Mouse (Mus musculus) C3H10T1/2 (cell line): ENCODE results near the gene Uroc1. TPM values are rescaled to one million over a fixed set of nuclear protein-coding genes. Genes with fewer than 3 reads are reported as not detected.

Experiments used
- polyA plus RNA-seq, 2 experiments: library from polyadenylated mRNA; unstranded; fragments of >200 nt; fragmentation: generic; extraction: Trizol; gene quantifications; one replicate each; pipeline ENCODE4 v1.2.1; 2012; ENCODE audit warnings: missing spikeins in 2 of 2

Gene Uroc1
- polyA plus RNA-seq = under 1 TPM; 0.02 TPM

GRCm38 (mm10) chr6:90332561-90333425, at the start of gene Uroc1:
Gene Uroc1 (plus strand): TSS chr6:90333284.

DNA sequence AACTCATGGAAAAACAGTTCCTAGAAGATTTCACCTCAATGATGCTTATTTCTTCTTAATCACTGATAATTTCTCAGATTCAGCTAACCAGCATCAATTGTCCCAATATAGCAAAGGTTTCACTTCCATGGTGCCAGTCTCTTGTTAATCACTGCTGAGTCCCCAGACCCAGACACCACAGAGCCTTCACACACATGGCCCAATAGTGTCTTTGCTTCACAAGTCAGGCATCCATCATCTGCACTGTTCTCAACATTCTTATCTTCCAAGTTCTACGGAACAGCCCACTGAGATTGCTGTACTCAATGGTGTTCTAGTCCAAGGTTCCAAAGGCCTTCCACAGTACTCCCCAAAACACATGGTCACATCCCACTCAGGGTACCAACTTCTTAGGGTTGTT, 32.2 kb upstream of the Uroc1 start, which contains the start of gene BC048671:
Gene BC048671, plus strand, starts transcription at position 301 of the 400 bp plus-strand sequence.

DNA sequence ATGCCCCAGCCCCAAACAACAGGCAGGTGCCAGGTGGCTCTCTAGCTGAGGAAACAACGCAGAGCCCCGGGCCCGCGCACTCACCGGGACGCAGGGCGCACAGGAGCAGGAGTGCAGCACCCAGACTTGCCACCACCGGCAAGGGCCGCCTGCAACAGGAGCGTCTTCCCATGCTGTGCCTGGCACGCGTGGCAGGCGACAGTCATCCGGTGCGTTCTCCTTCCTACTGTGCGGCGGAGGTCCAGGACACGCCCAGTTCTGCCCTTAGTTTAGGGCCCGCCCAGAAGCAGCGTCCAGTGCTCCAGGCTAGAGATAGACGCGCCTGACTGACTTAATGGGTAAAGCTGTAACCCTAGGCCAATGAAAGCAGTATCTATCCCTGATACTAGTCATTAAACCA, 8.1 kb upstream of the Uroc1 start, which contains the start of gene Chst13:
Gene Chst13, minus strand, starts transcription at position 195 of the 400 bp plus-strand sequence.

GRCm38 (mm10) chr6:90368976-90369724, 36.1 kb downstream of the Uroc1 start, which contains the start of gene Zxdc:
Gene Zxdc (plus strand): TSS chr6:90369492.

Other genes with a start within 250 kb of the Uroc1 start
- gene Vmn1r50, start 231.9 kb upstream of the Uroc1 start, polyA plus RNA-seq = not detected
- not detected for gene Vmn1r51, start 210.7 kb upstream of the Uroc1 start, polyA plus RNA-seq
- gene Vmn1r52, start 158.5 kb upstream of the Uroc1 start, polyA plus RNA-seq = not detected
- not detected for gene V1ra8, start 130.5 kb upstream of the Uroc1 start, polyA plus RNA-seq
- not detected for gene Vmn1r53, start 108.8 kb upstream of the Uroc1 start, polyA plus RNA-seq
- not detected for gene Vmn1r54, start 87.0 kb upstream of the Uroc1 start, polyA plus RNA-seq
- not detected for gene BC048671, start 32.1 kb upstream of the Uroc1 start, polyA plus RNA-seq
- gene Chst13, start 8.1 kb upstream of the Uroc1 start, polyA plus RNA-seq = under 1 TPM in 1 of 2 experiments, not detected in 1; 0.02 TPM
- 10 to 100 TPM in 1 of 2 experiments, 1 to 10 TPM in 1; 6.0 to 11.1 TPM for gene Zxdc, start 36.2 kb downstream of the Uroc1 start, polyA plus RNA-seq
- gene Cfap100, start 95.5 kb downstream of the Uroc1 start, polyA plus RNA-seq = under 1 TPM; 0.06 to 0.18 TPM
- under 1 TPM in 1 of 2 experiments, not detected in 1; 0.06 TPM for gene Klf15, start 129.3 kb downstream of the Uroc1 start, polyA plus RNA-seq
- under 1 TPM; 0.11 to 0.13 TPM for gene Aldh1l1, start 153.1 kb downstream of the Uroc1 start, polyA plus RNA-seq